Comparison of ENCODE assay signal across 7 mouse cellular contexts in genomic region chr11:87778100-87778765, GRCm38 (mm10). TPM values are rescaled to one million over a fixed set of nuclear protein-coding genes. Genes with fewer than 3 reads are reported as not detected.
DNase-seq lines count a peak whose midpoint lies in the region; ATAC-seq lines count a peak whose summit lies in the region.

No protein-coding gene starts in this region.

- H3K27me3 ChIP-seq in forebrain, embryonic 10.5 days (ENCODE audit: poor library complexity, severe bottlenecking): peaks cover 47% of the 10 kb centered on the region
- 0 out of 2 replicates have a peak, but pooled peaks cover 2% of the 10 kb centered on the region for H3K27me3 ChIP-seq in intestine, embryonic 16.5 days (replicated peaks; ENCODE audit: control insufficient read depth, insufficient read depth, low read length)
- H3K27me3 ChIP-seq in limb, embryonic 11.5 days (ENCODE audit: control insufficient read depth, insufficient read depth, low read length): no peaks in the 10 kb centered on the region
- peaks cover 55% of the 10 kb centered on the region for H3K27me3 ChIP-seq in midbrain, embryonic 10.5 days (ENCODE audit: low read depth, poor library complexity, severe bottlenecking)
- no peaks in the 10 kb centered on the region for H3K27me3 ChIP-seq in stomach, embryonic 14.5 days (ENCODE audit: control insufficient read depth, insufficient read depth, low read length)

- no peaks in the 10 kb centered on the region for H3K36me3 ChIP-seq in forebrain, embryonic 10.5 days (replicated peaks)
- H3K36me3 ChIP-seq in intestine, embryonic 16.5 days (ENCODE audit: control insufficient read depth, insufficient read depth, low read length): no peaks in the 10 kb centered on the region
- no peaks in the 10 kb centered on the region for H3K36me3 ChIP-seq in limb, embryonic 11.5 days (ENCODE audit: control insufficient read depth, insufficient read depth, low read length)
- H3K36me3 ChIP-seq in midbrain, embryonic 10.5 days: no peaks in the 10 kb centered on the region; the same call in 1 of the 2 replicates
- no peaks in the 10 kb centered on the region for H3K36me3 ChIP-seq in stomach, embryonic 14.5 days (ENCODE audit: control insufficient read depth, insufficient read depth, low read length)

- H3K9ac ChIP-seq in intestine, embryonic 16.5 days (ENCODE audit: low read depth, low read length): peak overlapping the region; percentile 72
- peak overlapping the region; percentile 78 for H3K9ac ChIP-seq in limb, embryonic 11.5 days (ENCODE audit: low read length)
- H3K9ac ChIP-seq in stomach, embryonic 14.5 days (replicated peaks; ENCODE audit: low read depth, low read length): no peak overlapping the region; the same call in 1 of the 2 replicates

- peak; percentile 93 for ATAC-seq in intestine, embryonic 16.5 days
- peak; percentile 83 for ATAC-seq in limb, embryonic 11.5 days (ENCODE audit: insufficient number of reproducible peaks, low FRiP score, low TSS enrichment, low read depth)
- ATAC-seq in stomach, embryonic 14.5 days (ENCODE audit: insufficient number of reproducible peaks, insufficient read depth, low FRiP score, low read depth): peak; percentile 91

- peak overlapping the region; percentile 75 for H3K4me2 ChIP-seq in intestine, embryonic 16.5 days (ENCODE audit: low read depth, low read length)
- peak overlapping the region; percentile 70 for H3K4me2 ChIP-seq in limb, embryonic 11.5 days (ENCODE audit: low read depth, severe bottlenecking)
- peak overlapping the region; percentile 70 for H3K4me2 ChIP-seq in stomach, embryonic 14.5 days (replicated peaks; ENCODE audit: low read depth, low read length)

- H3K27ac ChIP-seq in forebrain, embryonic 10.5 days: peak overlapping the region; percentile 75
- H3K27ac ChIP-seq in intestine, embryonic 16.5 days (ENCODE audit: low read length): no peak overlapping the region
- H3K27ac ChIP-seq in limb, embryonic 11.5 days (replicated peaks; ENCODE audit: low read depth, low read length): no peak overlapping the region
- H3K27ac ChIP-seq in midbrain, embryonic 10.5 days (replicated peaks): peak overlapping the region; percentile 79
- H3K27ac ChIP-seq in stomach, embryonic 14.5 days (ENCODE audit: low read length): no peak overlapping the region

- H3K4me1 ChIP-seq in forebrain, embryonic 10.5 days: peaks cover 20% of the 10 kb centered on the region
- H3K4me1 ChIP-seq in intestine, embryonic 16.5 days (ENCODE audit: control insufficient read depth, insufficient read depth, low read length): peaks cover 14% of the 10 kb centered on the region
- H3K4me1 ChIP-seq in limb, embryonic 11.5 days (ENCODE audit: control insufficient read depth, insufficient read depth, low read length): peaks cover 11% of the 10 kb centered on the region; the same call in 1 of the 2 replicates
- H3K4me1 ChIP-seq in midbrain, embryonic 10.5 days: peaks cover 30% of the 10 kb centered on the region
- peaks cover 6% of the 10 kb centered on the region for H3K4me1 ChIP-seq in stomach, embryonic 14.5 days (ENCODE audit: control insufficient read depth, insufficient read depth, low read length)

- peak overlapping the region; percentile 53 for H3K4me3 ChIP-seq in forebrain, embryonic 10.5 days
- peak overlapping the region; percentile 44 for H3K4me3 ChIP-seq in intestine, embryonic 16.5 days (ENCODE audit: low read length)
- H3K4me3 ChIP-seq in limb, embryonic 11.5 days (ENCODE audit: low read depth, low read length): peak overlapping the region; percentile 39
- H3K4me3 ChIP-seq in midbrain, embryonic 10.5 days: peak overlapping the region; percentile 51
- H3K4me3 ChIP-seq in stomach, embryonic 14.5 days (ENCODE audit: low read depth, low read length): peak overlapping the region; percentile 35

- peak; percentile 47 for DNase-seq in MN1 (ENCODE audit: low spot score)
- peak; percentile 84 for DNase-seq in brain, adult 2 months (ENCODE audit: low read depth, low spot score)
- peak; percentile 80 for DNase-seq in forebrain, embryonic 10.5 days (ENCODE audit: extremely low spot score, low spot score)
- peak; percentile 90 for DNase-seq in limb, embryonic 11.5 days (ENCODE audit: low spot score)
- peak; percentile 79 for DNase-seq in midbrain, embryonic 10.5 days (ENCODE audit: low spot score)

- WGBS in forebrain, embryonic 10.5 days: 12% methylated on average over 31 of the region's 32 CpGs
- 13% methylated on average over 32 of the region's 32 CpGs for WGBS in intestine, embryonic 16.5 days
- 16% methylated on average over 23 of the region's 32 CpGs for WGBS in limb, embryonic 11.5 days
- 10% methylated on average over 32 of the region's 32 CpGs for WGBS in midbrain, embryonic 10.5 days
- WGBS in stomach, embryonic 14.5 days: 7% methylated on average over 32 of the region's 32 CpGs

- no peaks in the 10 kb centered on the region for H3K9me3 ChIP-seq in forebrain, embryonic 10.5 days
- H3K9me3 ChIP-seq in intestine, embryonic 16.5 days (ENCODE audit: control insufficient read depth, low read length): no peaks in the 10 kb centered on the region
- H3K9me3 ChIP-seq in limb, embryonic 11.5 days (ENCODE audit: control insufficient read depth, low read length): no peaks in the 10 kb centered on the region
- no peaks in the 10 kb centered on the region for H3K9me3 ChIP-seq in midbrain, embryonic 10.5 days (replicated peaks)
- H3K9me3 ChIP-seq in stomach, embryonic 14.5 days (ENCODE audit: control insufficient read depth, low read depth, low read length): no peaks in the 10 kb centered on the region

RNA-seq across cellular contexts. Expression of gene Mpo, which starts 15.1 kb away (rescaled TPM):
- 4.5 and 5.1 TPM in 2 replicates for polyA plus RNA-seq in forebrain, embryonic 10.5 days (2016; fragmentation: Nextera tagmentation; extraction: Ambion mirVana)
- 1.8 and 6.1 TPM in 2 replicates for polyA plus RNA-seq in intestine, embryonic 16.5 days (2015; fragmentation: Nextera tagmentation; extraction: Ambion mirVana)
- polyA plus RNA-seq in limb, embryonic 11.5 days (2014; fragmentation: Nextera tagmentation; extraction: Ambion mirVana): 3.7 and 5.7 TPM in 2 replicates
- polyA plus RNA-seq in midbrain, embryonic 10.5 days (2016; fragmentation: Nextera tagmentation; extraction: Ambion mirVana): 2.5 and 2.7 TPM in 2 replicates
- 2.5 and 5.0 TPM in 2 replicates for polyA plus RNA-seq in stomach, embryonic 14.5 days (2014; fragmentation: Nextera tagmentation; extraction: Ambion mirVana)

RNA-seq across cellular contexts. Expression of gene Tspoap1, which starts 17.9 kb away (rescaled TPM):
- 11.0 and 11.1 TPM in 2 replicates for polyA plus RNA-seq in forebrain, embryonic 10.5 days (2016; fragmentation: Nextera tagmentation; extraction: Ambion mirVana)
- polyA plus RNA-seq in intestine, embryonic 16.5 days (2015; fragmentation: Nextera tagmentation; extraction: Ambion mirVana): 0.83 and 1.2 TPM in 2 replicates
- polyA plus RNA-seq in limb, embryonic 11.5 days (2014; fragmentation: Nextera tagmentation; extraction: Ambion mirVana): 1.7 and 2.4 TPM in 2 replicates
- polyA plus RNA-seq in midbrain, embryonic 10.5 days (2016; fragmentation: Nextera tagmentation; extraction: Ambion mirVana): 8.2 and 14.7 TPM in 2 replicates
- polyA plus RNA-seq in stomach, embryonic 14.5 days (2014; fragmentation: Nextera tagmentation; extraction: Ambion mirVana): 3.1 TPM in 2 replicates

RNA-seq across cellular contexts. Expression of gene Supt4a, which starts 40.9 kb away (rescaled TPM):
- polyA plus RNA-seq in forebrain, embryonic 10.5 days (2016; fragmentation: Nextera tagmentation; extraction: Ambion mirVana): 153 and 160 TPM in 2 replicates
- 108 and 111 TPM in 2 replicates for polyA plus RNA-seq in intestine, embryonic 16.5 days (2015; fragmentation: Nextera tagmentation; extraction: Ambion mirVana)
- polyA plus RNA-seq in limb, embryonic 11.5 days (2014; fragmentation: Nextera tagmentation; extraction: Ambion mirVana): 184 TPM in 2 replicates
- polyA plus RNA-seq in midbrain, embryonic 10.5 days (2016; fragmentation: Nextera tagmentation; extraction: Ambion mirVana): 157 and 171 TPM in 2 replicates
- 133 and 151 TPM in 2 replicates for polyA plus RNA-seq in stomach, embryonic 14.5 days (2014; fragmentation: Nextera tagmentation; extraction: Ambion mirVana)

RNA-seq across cellular contexts. Expression of gene Lpo, which starts 49.9 kb away (rescaled TPM):
- 0.06 and 0.14 TPM in 2 replicates for polyA plus RNA-seq in forebrain, embryonic 10.5 days (2016; fragmentation: Nextera tagmentation; extraction: Ambion mirVana)
- 0.04 TPM in 1 of 2 replicates, not detected in the other for polyA plus RNA-seq in intestine, embryonic 16.5 days (2015; fragmentation: Nextera tagmentation; extraction: Ambion mirVana)
- polyA plus RNA-seq in limb, embryonic 11.5 days (2014; fragmentation: Nextera tagmentation; extraction: Ambion mirVana): not detected in 2 replicates
- polyA plus RNA-seq in midbrain, embryonic 10.5 days (2016; fragmentation: Nextera tagmentation; extraction: Ambion mirVana): 0.20 and 0.56 TPM in 2 replicates
- polyA plus RNA-seq in stomach, embryonic 14.5 days (2014; fragmentation: Nextera tagmentation; extraction: Ambion mirVana): 0.14 and 0.25 TPM in 2 replicates

Comparison
In these comparisons a context has a peak if more than half of its experiments do, and no peak if none do; other contexts are left out.
1. H3K27ac ChIP-seq: peak in forebrain, embryonic 10.5 days (single experiment) and midbrain, embryonic 10.5 days (single experiment); none in intestine, embryonic 16.5 days (single experiment), limb, embryonic 11.5 days (single experiment) and stomach, embryonic 14.5 days (single experiment).
2. Peak in every context shown above with its lines, with median percentiles within 50 percentile points of each other: DNase-seq, H3K4me3 ChIP-seq, ATAC-seq and H3K4me2 ChIP-seq.